Mouse (Mus musculus) G1E (cell line): ENCODE measurements around the gene Pdlim4.

Source experiments
- CTCF ChIP-seq: IDR thresholded peaks from 2 replicates; pipeline ENCODE4 v1.5.1; 2012; ENCODE audit warnings: low read depth, low read length, inconsistent platforms, mixed read lengths
- GATA1 ChIP-seq: IDR thresholded peaks from 2 replicates; pipeline ENCODE4 v1.6.1; 2012; ENCODE audit warnings: borderline replicate concordance, low read length, inconsistent platforms, mixed read lengths
- POLR2AphosphoS5 ChIP-seq: IDR thresholded peaks from 2 replicates; pipeline ENCODE4 v1.6.1; 2012; ENCODE audit warnings: low read depth, low read length, inconsistent platforms; ENCODE audit not compliant: insufficient replicate concordance
- TAL1 ChIP-seq: conservative IDR thresholded peaks from 2 replicates; pipeline ENCODE4 v1.6.1; 2012; ENCODE audit warnings: low read depth, low read length, inconsistent platforms, mixed read lengths

DNA sequence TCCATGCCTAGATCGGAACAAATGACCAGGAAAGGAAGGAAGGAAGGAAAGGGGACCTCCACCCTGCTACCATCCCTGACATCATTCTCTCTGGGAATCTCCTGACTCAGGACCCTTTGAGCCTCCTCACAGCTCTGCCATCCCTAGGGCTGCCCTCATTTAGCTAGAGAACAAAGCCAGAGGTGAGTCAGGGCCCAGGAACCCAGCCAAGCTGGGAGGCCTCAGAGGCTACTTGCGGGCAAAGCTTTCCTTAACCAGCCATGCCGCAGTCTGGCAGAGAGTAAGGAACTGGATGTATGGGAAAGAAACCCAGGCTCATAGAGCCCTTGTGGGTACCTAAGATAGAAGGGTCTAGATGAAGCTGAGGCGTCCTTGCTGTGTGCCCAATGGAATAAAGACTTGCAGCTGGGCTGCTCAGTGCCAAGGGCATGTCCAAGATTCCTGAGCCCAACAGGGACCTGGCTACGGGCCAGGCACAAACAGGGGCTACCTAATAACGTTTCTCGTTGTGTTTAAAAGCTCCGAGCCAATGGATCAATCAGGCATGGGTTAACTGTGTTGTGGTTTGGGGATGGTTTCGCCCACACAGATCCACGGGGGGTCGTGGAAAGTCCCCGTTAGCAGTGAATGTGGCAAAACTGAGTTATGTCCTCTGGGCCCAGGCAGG, 6.6 kb downstream of the Pdlim4 start:
- TF ChIP-seq CTCF (no peak), POLR2AphosphoS5 (no peak), GATA1 (no peak), TAL1 (no peak)
